Mouse (Mus musculus) hindbrain, embryonic 14.5 days (tissue): ENCODE results near the gene Zfp563. TPM values are rescaled to one million over a fixed set of nuclear protein-coding genes. Genes with fewer than 3 reads are reported as not detected.

Experiments
- ATAC-seq: fragments of 200-750 bp; cut with Nextera tagmentation; 2 replicates; pipeline ENCODE4 v1.8.0; 2017; ENCODE audit warnings: moderate number of reproducible peaks, mild to moderate bottlenecking, moderate TSS enrichment, moderate library complexity; ENCODE audit not compliant: low FRiP score
- DNase-seq: peaks from one replicate; pipeline ENCODE4 v3.0.0-alpha.2; 2015; ENCODE audit warnings: low spot score
- H3K27ac ChIP-seq: fragments of 300-500 bp; sonication (generic); 2 replicates; pipeline ENCODE4 v1.5.1; 2014; ENCODE audit warnings: mild to moderate bottlenecking, moderate library complexity
- H3K27me3 ChIP-seq: fragments of 300-500 bp; sonication (generic); 2 replicates; pipeline ENCODE4 v1.6.1; 2014; ENCODE audit warnings: mild to moderate bottlenecking, low read length, mixed read lengths; ENCODE audit not compliant: control insufficient read depth, insufficient read depth
- H3K36me3 ChIP-seq: fragments of 300-500 bp; sonication (generic); replicated peaks from 2 replicates; pipeline ENCODE4 v1.6.1; 2014; ENCODE audit not compliant: control insufficient read depth, insufficient read depth
- H3K4me1 ChIP-seq: fragments of 300-500 bp; sonication (generic); replicated peaks from 2 replicates; pipeline ENCODE4 v1.6.1; 2014; ENCODE audit warnings: antibody characterized with exemption, low read length, mixed read lengths; ENCODE audit not compliant: control insufficient read depth, insufficient read depth
- H3K4me2 ChIP-seq: fragments of 300-500 bp; sonication (generic); replicated peaks from 2 replicates; pipeline ENCODE4 v1.6.1; 2014; ENCODE audit warnings: mild to moderate bottlenecking, moderate library complexity
- H3K4me3 ChIP-seq: fragments of 300-500 bp; sonication (generic); replicated peaks from 2 replicates; pipeline ENCODE4 v1.5.1; 2014; ENCODE audit warnings: mild to moderate bottlenecking, low read length
- H3K9ac ChIP-seq: fragments of 300-500 bp; sonication (generic); 2 replicates; pipeline ENCODE4 v1.6.1; 2014
- H3K9me3 ChIP-seq: fragments of 300-500 bp; sonication (generic); 2 replicates; pipeline ENCODE4 v1.6.1; 2016; ENCODE audit warnings: low read length; ENCODE audit not compliant: control insufficient read depth
- WGBS: fragments of 180-500 bp; shearing (Covaris S2); extraction: QIAGEN DNeasy Blood & Tissue Kit; methylation state at CpG from one replicate; pipeline ENCODE4 v1.1.7; 2014; 5-methylcytosine and 5-hydroxymethylcytosine counted together
- polyA plus RNA-seq: library from polyadenylated mRNA; unstranded; fragments of >200 nt; fragmentation: Nextera tagmentation; extraction: Ambion mirVana; gene quantifications from 2 replicates; pipeline ENCODE4 v1.2.1, GENCODE M21; 2014

The Zfp563 gene
- polyA plus RNA-seq = 20.9 and 25.6 TPM in 2 replicates

DNA sequence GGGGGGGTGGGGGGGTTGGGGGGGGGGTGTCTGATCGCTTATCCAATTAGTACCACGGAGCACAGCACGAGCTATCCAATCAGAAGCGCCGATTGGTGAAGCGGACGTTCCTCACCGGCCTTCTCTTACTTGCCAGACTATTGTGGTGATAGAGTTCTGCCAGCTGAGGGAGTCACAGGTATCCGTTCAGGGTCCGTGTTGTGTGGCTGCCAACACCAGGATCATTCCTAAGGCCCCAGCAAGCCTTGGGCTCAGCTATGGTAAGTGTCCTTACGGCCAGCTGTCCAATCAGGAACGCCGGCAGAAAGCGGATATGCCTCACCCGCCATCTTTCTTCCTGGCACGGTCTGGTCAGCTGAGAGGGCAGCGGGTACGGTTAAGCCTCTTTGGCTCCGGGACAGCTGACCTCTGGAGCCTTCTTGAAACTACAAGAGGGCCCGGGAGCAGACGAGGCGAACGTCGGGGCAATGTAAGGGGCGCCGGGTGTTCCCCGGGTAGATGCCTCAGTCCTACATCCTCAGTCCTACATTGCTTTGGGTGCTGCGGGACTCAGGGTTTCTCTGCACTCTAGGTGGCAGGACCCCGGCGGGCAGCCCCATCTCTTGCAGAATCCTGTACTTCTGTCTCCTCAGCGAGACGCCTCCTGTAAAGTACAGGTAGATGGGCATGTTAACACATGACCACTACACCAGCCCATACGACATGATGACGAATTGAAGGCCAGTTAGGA lies at the start of gene Zfp563:
Gene Zfp563 (plus strand): TSS at position 91 of the 730 bp plus-strand sequence.
- WGBS = 4% methylated on average over 34 of the region's 34 CpGs
- no peaks in the 10 kb centered on the region for H3K36me3 ChIP-seq
- no peaks in the 10 kb centered on the region; the same call in 1 of the 2 replicates for H3K27me3 ChIP-seq
- ATAC-seq (peak; percentile 93), DNase-seq (peak; percentile 85)
- H3K4me3 ChIP-seq = peak within 1 kb of the TSS; percentile 62
- H3K27ac ChIP-seq = peak within 1 kb of the TSS; percentile 74
- peak within 1 kb of the TSS; percentile 65 for H3K4me2 ChIP-seq
- H3K9ac ChIP-seq = peak within 1 kb of the TSS; percentile 76
- peaks cover 11% of the 10 kb centered on the region for H3K4me1 ChIP-seq
- no peaks in the 10 kb centered on the region for H3K9me3 ChIP-seq

DNA sequence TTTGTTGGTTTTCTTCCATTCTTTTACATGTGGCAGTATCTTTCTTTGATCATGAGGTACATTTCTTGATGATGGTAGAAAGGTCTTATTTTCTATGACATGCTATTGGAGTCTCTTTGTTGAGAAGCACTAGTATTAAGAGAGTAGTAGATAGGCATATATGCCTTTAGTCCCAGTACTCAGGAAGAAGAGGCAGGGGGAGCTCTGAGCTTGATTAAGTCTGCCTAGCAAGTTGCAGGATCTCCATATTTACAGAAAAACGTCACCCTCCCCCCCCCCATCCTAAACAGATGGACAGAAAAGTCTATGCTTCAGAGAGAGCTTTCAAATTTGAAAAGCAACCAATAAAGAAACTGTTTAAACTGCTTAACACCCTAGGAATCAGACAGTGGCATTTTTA lies 30.3 kb upstream of the Zfp563 start:
- no peak overlapping the region for H3K4me2 ChIP-seq
- H3K4me3 ChIP-seq = no peak overlapping the region
- H3K9ac ChIP-seq = no peak overlapping the region
- no peaks in the 10 kb centered on the region for H3K36me3 ChIP-seq
- no peak for ATAC-seq
- WGBS = 14% methylated on average over 1 of the region's 1 CpGs
- H3K27ac ChIP-seq = no peak overlapping the region
- no peaks in the 10 kb centered on the region for H3K9me3 ChIP-seq
- no peaks in the 10 kb centered on the region for H3K4me1 ChIP-seq
- H3K27me3 ChIP-seq = no peaks in the 10 kb centered on the region
- no peak for DNase-seq

- Histone ChIP-seq H3K27ac (no peak overlapping the region), H3K4me1 (no peaks in the 10 kb centered on the region), H3K9ac (no peak overlapping the region), H3K27me3 (no peaks in the 10 kb centered on the region), H3K36me3 (no peaks in the 10 kb centered on the region), H3K9me3 (no peaks in the 10 kb centered on the region), H3K4me3 (no peak overlapping the region), H3K4me2 (no peak overlapping the region)
- DNase-seq = no peak
- 4% methylated on average over 1 of the region's 1 CpGs for WGBS
- ATAC-seq = no peak
Observed at GRCm38 (mm10) chr17:33063001-33063400, 26.1 kb upstream of the Zfp563 start.

DNA sequence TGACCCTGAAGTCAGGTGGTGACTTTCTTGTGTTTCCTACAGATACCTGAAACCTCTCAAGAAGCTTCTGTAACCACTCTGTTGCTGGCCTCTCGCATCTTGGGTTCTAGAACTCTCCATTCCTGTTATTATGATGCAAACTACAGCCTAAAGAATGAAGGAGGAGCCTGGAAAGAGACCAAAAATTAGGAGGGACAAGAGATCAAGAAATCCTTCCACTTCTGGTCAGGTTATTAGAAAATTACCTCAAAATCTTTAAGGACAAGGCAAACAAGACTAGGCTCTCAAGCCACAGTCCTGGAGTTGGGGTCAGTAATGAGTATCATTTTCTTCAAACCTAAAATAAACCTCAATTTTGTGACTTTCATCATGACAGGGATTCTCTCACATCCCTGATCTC lies 21.2 kb upstream of the Zfp563 start, which contains the start of gene 4921501E09Rik:
Gene 4921501E09Rik (minus strand): TSS at position 101 of the 400 bp plus-strand sequence.
- Histone ChIP-seq H3K36me3 (no peaks in the 10 kb centered on the region), H3K4me1 (no peaks in the 10 kb centered on the region), H3K27ac (no peak within 1 kb of the TSS), H3K4me3 (no peak within 1 kb of the TSS), H3K4me2 (no peak within 1 kb of the TSS), H3K9ac (no peak within 1 kb of the TSS), H3K9me3 (no peaks in the 10 kb centered on the region), H3K27me3 (no peaks in the 10 kb centered on the region)
- ATAC-seq = no peak
- DNase-seq = no peak
- 47% methylated on average over 1 of the region's 1 CpGs for WGBS

- Histone ChIP-seq H3K27me3 (no peaks in the 10 kb centered on the region; the same call in 1 of the 2 replicates), H3K36me3 (no peaks in the 10 kb centered on the region), H3K9ac (no peak overlapping the region), H3K9me3 (no peaks in the 10 kb centered on the region), H3K27ac (peak overlapping the region; percentile 92; the same call in 1 of the 2 replicates), H3K4me1 (peaks cover 11% of the 10 kb centered on the region), H3K4me3 (peak overlapping the region; percentile 56; the same call in 1 of the 2 replicates), H3K4me2 (peak overlapping the region; percentile 82)
- DNase-seq (no peak), ATAC-seq (no peak)
- 39% methylated on average over 1 of the region's 1 CpGs for WGBS
Observed at GRCm38 (mm10) chr17:33091630-33092029, 2.5 kb downstream of the Zfp563 start.

GRCm38 (mm10) chr17:33092391-33093193 lies 3.5 kb downstream of the Zfp563 start:
- H3K4me3 ChIP-seq = peak overlapping the region; percentile 56
- no peaks in the 10 kb centered on the region for H3K27me3 ChIP-seq
- H3K4me1 ChIP-seq = peaks cover 11% of the 10 kb centered on the region
- H3K9ac ChIP-seq = peak overlapping the region; percentile 74
- H3K36me3 ChIP-seq = no peaks in the 10 kb centered on the region
- H3K9me3 ChIP-seq = no peaks in the 10 kb centered on the region
- H3K4me2 ChIP-seq = peak overlapping the region; percentile 82
- peak overlapping the region; percentile 92 for H3K27ac ChIP-seq
- ATAC-seq = peak; percentile 85
- 2% methylated on average over 27 of the region's 31 CpGs for WGBS
- DNase-seq = peak; percentile 83

- Histone ChIP-seq H3K27ac (no peak overlapping the region), H3K4me2 (no peak overlapping the region), H3K4me3 (no peak overlapping the region), H3K4me1 (peaks cover 11% of the 10 kb centered on the region), H3K27me3 (no peaks in the 10 kb centered on the region), H3K9me3 (no peaks in the 10 kb centered on the region), H3K36me3 (peaks cover 5% of the 10 kb centered on the region), H3K9ac (no peak overlapping the region)
- no peak for DNase-seq
- no peak for ATAC-seq
- WGBS = 93% methylated on average over 2 of the region's 2 CpGs
Observed at GRCm38 (mm10) chr17:33097396-33097795, 8.3 kb downstream of the Zfp563 start.

DNA sequence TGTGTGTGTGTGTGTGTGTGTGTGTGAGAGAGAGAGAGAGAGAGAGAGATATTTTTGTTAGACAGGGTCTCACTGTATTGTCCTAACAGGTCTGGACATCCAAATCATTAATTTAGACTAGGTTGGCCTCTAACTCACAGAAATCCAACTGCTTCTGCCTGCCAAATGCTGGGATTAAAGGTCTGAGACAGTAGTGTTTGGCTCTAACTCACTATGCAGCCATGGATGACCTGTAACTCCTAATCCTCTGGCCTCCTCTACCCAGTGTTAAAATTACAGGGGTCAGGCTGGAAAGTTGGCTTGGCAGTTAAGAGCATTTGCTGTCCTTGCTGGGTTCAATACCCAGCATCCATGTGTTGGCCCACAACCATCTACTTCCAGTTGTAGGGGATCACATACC lies 35.4 kb downstream of the Zfp563 start:
- Histone ChIP-seq H3K4me3 (no peak overlapping the region), H3K4me1 (no peaks in the 10 kb centered on the region), H3K9me3 (no peaks in the 10 kb centered on the region), H3K27ac (no peak overlapping the region), H3K27me3 (no peaks in the 10 kb centered on the region), H3K4me2 (no peak overlapping the region), H3K9ac (no peak overlapping the region), H3K36me3 (no peaks in the 10 kb centered on the region)
- ATAC-seq (no peak), DNase-seq (no peak)

- no peaks in the 10 kb centered on the region for H3K9me3 ChIP-seq
- no peak overlapping the region for H3K27ac ChIP-seq
- H3K36me3 ChIP-seq = no peaks in the 10 kb centered on the region
- H3K9ac ChIP-seq = no peak overlapping the region
- no peak for DNase-seq
- H3K4me2 ChIP-seq = no peak overlapping the region
- ATAC-seq = no peak
- no peaks in the 10 kb centered on the region for H3K4me1 ChIP-seq
- no peaks in the 10 kb centered on the region for H3K27me3 ChIP-seq
- H3K4me3 ChIP-seq = no peak overlapping the region
- 68% methylated on average over 2 of the region's 2 CpGs for WGBS
Observed at GRCm38 (mm10) chr17:33126257-33126656, 37.1 kb downstream of the Zfp563 start.
